Mouse (Mus musculus): Measurements from ENCODE around the gene Cntnap5b.

Cntnap5b gene

GRCm38 (mm10) chr1:100180050-100180449 lies 407.5 kb downstream of the Cntnap5b start:
- DNase-seq, result peak; percentile 86

- peak; percentile 55 for DNase-seq
Observed at GRCm38 (mm10) chr1:100231980-100232608, 459.5 kb downstream of the Cntnap5b start.

GRCm38 (mm10) chr1:100251964-100252363 lies 479.4 kb downstream of the Cntnap5b start:
- DNase-seq, result no peak

- DNase-seq, result no peak
Observed at GRCm38 (mm10) chr1:100310687-100311086, 538.1 kb downstream of the Cntnap5b start.

GRCm38 (mm10) chr1:100331066-100331465 lies 558.5 kb downstream of the Cntnap5b start:
- DNase-seq, result no peak

- DNase-seq, result peak; percentile 3
Observed at GRCm38 (mm10) chr1:100369415-100370113, 597.0 kb downstream of the Cntnap5b start.

GRCm38 (mm10) chr1:100386252-100386651 lies 613.7 kb downstream of the Cntnap5b start:
- DNase-seq, result no peak

GRCm38 (mm10) chr1:100394034-100394433 lies 621.5 kb downstream of the Cntnap5b start:
- no peak for DNase-seq

- DNase-seq, result peak; percentile 5
Observed at GRCm38 (mm10) chr1:100416658-100417224, 644.2 kb downstream of the Cntnap5b start.

GRCm38 (mm10) chr1:100430038-100430774 lies 657.6 kb downstream of the Cntnap5b start:
- DNase-seq, result no peak

- no peak for DNase-seq
Observed at GRCm38 (mm10) chr1:100463877-100464276, 691.3 kb downstream of the Cntnap5b start.

- no peak for DNase-seq
Observed at GRCm38 (mm10) chr1:100465226-100465625, 692.7 kb downstream of the Cntnap5b start.

GRCm38 (mm10) chr1:100467595-100467994 lies 695.0 kb downstream of the Cntnap5b start:
- no peak for DNase-seq

GRCm38 (mm10) chr1:100509866-100510265 lies 737.3 kb downstream of the Cntnap5b start:
- DNase-seq, result no peak
